Mouse (Mus musculus) lung, adult 2 months (tissue): ENCODE measurements around the gene Tpra1.

Source experiments
- CTCF ChIP-seq: fragments of 200-500 bp; IDR thresholded peaks from 2 replicates; pipeline ENCODE4 v1.5.1; 2011; ENCODE audit warnings: mild to moderate bottlenecking, low read length, control low read depth; ENCODE audit not compliant: insufficient read depth
- POLR2A ChIP-seq: fragments of 200-500 bp; IDR thresholded peaks from 2 replicates; pipeline ENCODE4 v1.6.1; 2011; ENCODE audit warnings: low read depth, mild to moderate bottlenecking, control low read depth, low read length, borderline replicate concordance; ENCODE audit errors: extremely low read depth

DNA sequence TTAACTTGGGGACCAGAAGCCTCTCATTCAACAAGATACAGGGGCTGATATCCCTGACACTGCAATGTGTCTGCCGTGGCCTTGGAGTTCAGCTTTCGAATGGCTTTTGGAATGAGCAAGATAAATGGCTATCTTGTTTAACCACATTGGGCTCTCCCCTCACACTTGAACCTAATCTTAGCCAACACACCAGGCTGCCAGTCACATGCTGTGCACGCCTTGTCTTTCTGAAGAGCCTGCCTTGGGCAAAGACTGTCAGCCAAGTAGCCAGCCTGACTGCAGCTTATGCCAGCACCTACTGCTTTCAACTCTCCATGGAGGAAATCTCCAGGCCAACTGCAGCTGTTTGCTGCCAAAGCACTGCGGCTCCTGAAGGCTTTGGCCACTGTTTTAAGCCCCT lies 13.5 kb downstream of the Tpra1 start:
- no peak for TF ChIP-seq CTCF
- TF ChIP-seq POLR2A = no peak
